Comparison of ENCODE assay signal across 18 mouse cellular contexts in the genomic region with DNA sequence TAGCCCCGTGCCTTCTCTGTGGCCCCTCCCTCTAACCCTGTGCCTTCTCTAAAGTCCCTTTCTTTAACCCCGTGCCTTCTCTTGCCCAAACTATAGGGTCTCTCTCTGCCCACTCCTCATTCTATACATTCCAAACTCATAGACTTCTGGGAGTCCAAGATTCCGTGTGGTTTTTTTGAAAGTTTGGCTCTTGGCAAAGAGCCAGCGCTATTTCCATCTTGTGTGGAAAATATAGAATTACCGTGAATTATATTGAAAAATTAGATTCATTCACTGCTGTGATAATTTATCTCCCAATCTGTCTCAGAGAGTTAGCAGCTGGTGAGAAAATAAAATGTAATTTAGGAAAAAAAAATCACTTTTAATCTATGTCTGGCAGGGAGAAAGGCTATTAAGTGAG.
DNase-seq lines count a peak whose midpoint lies in the region; ATAC-seq and TF ChIP-seq lines count a peak whose summit lies in the region.
"Had no signal": no experiment of that assay in that cellular context is flagged by ENCODE, and none has a peak within 500 bp of the region (broad histone marks: within the 10 kb centered on the region; RNA-seq: fewer than 3 reads in every experiment).

No protein-coding gene starts in this region.

- no peak for ATAC-seq in forebrain, postnatal 0 days
- ATAC-seq in forebrain, embryonic 13.5 days = no peak
- ATAC-seq in limb, embryonic 13.5 days (ENCODE audit: low FRiP score, low read depth) = peak; percentile 28; the same call in 1 of the 2 replicates
- ATAC-seq: activated CD4-positive, CD25-positive, alpha-beta regulatory T cell, adult 4 months; Patski had no signal

- H3K36me3 ChIP-seq in forebrain, postnatal 0 days (ENCODE audit: insufficient read depth) = no peaks in the 10 kb centered on the region
- no peaks in the 10 kb centered on the region for H3K36me3 ChIP-seq in forebrain, embryonic 13.5 days (ENCODE audit: poor library complexity, severe bottlenecking)
- H3K36me3 ChIP-seq in limb, embryonic 13.5 days = no peaks in the 10 kb centered on the region
- no peaks in the 10 kb centered on the region for H3K36me3 ChIP-seq in limb, embryonic 10.5 days
- H3K36me3 ChIP-seq: embryonic facial prominence, embryonic 13.5 days had no signal

- peak; percentile 70 for DNase-seq in forebrain, postnatal 0 days
- no peak for DNase-seq in limb, embryonic 10.5 days (ENCODE audit: low spot score)
- peak; percentile 29 for DNase-seq in right cerebral cortex, postnatal 14 days
- DNase-seq in right cerebral cortex, postnatal 36 days (ENCODE audit: low spot score in 2 of 2) = no peak
- no peak for DNase-seq in heart, postnatal 4 days
- DNase-seq: cerebellum, adult 18-20 months; cerebellum, adult 9-11 months; cerebellum, postnatal 36 days; gastrocnemius, adult 2 months; gastrocnemius, postnatal 25 days; heart, postnatal 10 days had no signal

- H3K27ac ChIP-seq in forebrain, postnatal 0 days (ENCODE audit: low read depth, low read length) = no peak overlapping the region
- no peak overlapping the region for H3K27ac ChIP-seq in forebrain, embryonic 13.5 days
- H3K27ac ChIP-seq in limb, embryonic 13.5 days = no peak overlapping the region
- no peak overlapping the region for H3K27ac ChIP-seq in limb, embryonic 10.5 days
- H3K27ac ChIP-seq: embryonic facial prominence, embryonic 13.5 days; gastrocnemius, adult 2 months had no signal

- no peak overlapping the region for H3K4me3 ChIP-seq in forebrain, postnatal 0 days (ENCODE audit: low read depth, low read length)
- H3K4me3 ChIP-seq in forebrain, embryonic 13.5 days = no peak overlapping the region
- H3K4me3 ChIP-seq in limb, embryonic 13.5 days = no peak overlapping the region
- H3K4me3 ChIP-seq in limb, embryonic 10.5 days = no peak overlapping the region
- H3K4me3 ChIP-seq: embryonic facial prominence, embryonic 13.5 days; gastrocnemius, adult 2 months had no signal

- no peak overlapping the region for H3K4me2 ChIP-seq in forebrain, postnatal 0 days (ENCODE audit: low read depth)
- H3K4me2 ChIP-seq in forebrain, embryonic 13.5 days = no peak overlapping the region
- H3K4me2 ChIP-seq in limb, embryonic 13.5 days (replicated peaks) = no peak overlapping the region
- H3K4me2 ChIP-seq: embryonic facial prominence, embryonic 13.5 days; hindbrain, embryonic 14.5 days had no signal

- WGBS in forebrain, postnatal 0 days = 43% methylated on average over 5 of the region's 5 CpGs
- 70% methylated on average over 5 of the region's 5 CpGs for WGBS in forebrain, embryonic 13.5 days
- WGBS in limb, embryonic 13.5 days = 61% methylated on average over 5 of the region's 5 CpGs
- 78% methylated on average over 5 of the region's 5 CpGs for WGBS in limb, embryonic 10.5 days

- H3K27me3 ChIP-seq in forebrain, postnatal 0 days (ENCODE audit: insufficient read depth, low read length) = no peaks in the 10 kb centered on the region
- H3K27me3 ChIP-seq in forebrain, embryonic 13.5 days = no peaks in the 10 kb centered on the region
- no peaks in the 10 kb centered on the region for H3K27me3 ChIP-seq in limb, embryonic 13.5 days
- H3K27me3 ChIP-seq in limb, embryonic 10.5 days (ENCODE audit: low read depth, poor library complexity, severe bottlenecking) = no peaks in the 10 kb centered on the region
- H3K27me3 ChIP-seq: CH12.LX; embryonic facial prominence, embryonic 13.5 days; Patski had no signal

- TF ChIP-seq CTCF in forebrain, postnatal 0 days (IDR thresholded peaks at IDR 0.05; ENCODE audit: low read depth) = no peak

- H3K4me1 ChIP-seq in forebrain, postnatal 0 days (ENCODE audit: insufficient read depth) = 0 out of 2 replicates have a peak, but pooled peaks cover 7% of the 10 kb centered on the region
- H3K4me1 ChIP-seq in forebrain, embryonic 13.5 days = peaks cover 15% of the 10 kb centered on the region
- H3K4me1 ChIP-seq in limb, embryonic 13.5 days = peaks cover 15% of the 10 kb centered on the region; the same call in 1 of the 2 replicates
- H3K4me1 ChIP-seq in limb, embryonic 10.5 days = peaks cover 11% of the 10 kb centered on the region

- no peak overlapping the region for H3K9ac ChIP-seq in forebrain, postnatal 0 days
- H3K9ac ChIP-seq in forebrain, embryonic 13.5 days = no peak overlapping the region
- H3K9ac ChIP-seq in limb, embryonic 13.5 days = no peak overlapping the region
- H3K9ac ChIP-seq: embryonic facial prominence, embryonic 13.5 days; hindbrain, embryonic 14.5 days had no signal

- no peaks in the 10 kb centered on the region for H3K9me3 ChIP-seq in forebrain, postnatal 0 days (ENCODE audit: low read length)
- H3K9me3 ChIP-seq in forebrain, embryonic 13.5 days (replicated peaks) = no peaks in the 10 kb centered on the region
- no peaks in the 10 kb centered on the region for H3K9me3 ChIP-seq in limb, embryonic 13.5 days
- H3K9me3 ChIP-seq in limb, embryonic 10.5 days (replicated peaks) = no peaks in the 10 kb centered on the region
- H3K9me3 ChIP-seq: embryonic facial prominence, embryonic 13.5 days had no signal

Comparison
In these comparisons a context has a peak if more than half of its experiments do, and no peak if none do; other contexts are left out.
1. DNase-seq: peak in forebrain, postnatal 0 days (single experiment) and right cerebral cortex, postnatal 14 days (single experiment); none in limb, embryonic 10.5 days (single experiment), right cerebral cortex, postnatal 36 days (0 of 2) and heart, postnatal 4 days (single experiment).